Mouse (Mus musculus) myocyte (in vitro differentiated cells): ENCODE measurements at regions not wholly inside any gene's neighbourhood (a gene's known extent, or its start where the extent isn't known, plus 50 kb on each side); places are given as distances from the start of the nearest gene placed in this dataset.

Source experiments
- H3K27me3 ChIP-seq: one replicate; pipeline ENCODE4 v1.6.1; 2011; ENCODE audit not compliant: control insufficient read depth, insufficient read depth, insufficient read length
- H3K36me3 ChIP-seq: one replicate; pipeline ENCODE4 v1.6.1; 2011; ENCODE audit not compliant: control insufficient read depth, insufficient read depth
- H3K4me2 ChIP-seq: one replicate; pipeline ENCODE4 v1.6.1; 2011; ENCODE audit warnings: low read depth, control low read depth
- H3K4me3 ChIP-seq: one replicate; pipeline ENCODE4 v1.5.1; 2011; ENCODE audit warnings: mild to moderate bottlenecking, control low read depth, moderate library complexity
- H3K79me2 ChIP-seq: one replicate; pipeline ENCODE4 v1.6.1; 2011; ENCODE audit not compliant: control insufficient read depth, insufficient read depth
- H3ac ChIP-seq: one replicate; pipeline ENCODE4 v1.6.1; 2011; ENCODE audit not compliant: control insufficient read depth, insufficient read length
- CEBPB ChIP-seq: IDR thresholded peaks from 2 replicates; pipeline ENCODE4 v1.6.1; 2011; ENCODE audit warnings: mild to moderate bottlenecking, moderate library complexity; ENCODE audit not compliant: poor library complexity, insufficient read depth, severe bottlenecking
- E2F4 ChIP-seq: IDR thresholded peaks from one replicate; pipeline ENCODE4 v1.6.1; 2011; ENCODE audit warnings: mild to moderate bottlenecking, control low read depth, moderate library complexity; ENCODE audit not compliant: insufficient read depth
- MAX ChIP-seq: IDR thresholded peaks from one replicate; pipeline ENCODE4 v1.6.1; 2011; ENCODE audit warnings: low read depth, mild to moderate bottlenecking, control low read depth
- MYOD1 ChIP-seq, 3 experiments: IDR thresholded peaks; one replicate each; pipeline ENCODE4 v1.6.1; 2011; ENCODE audit warnings: control low read depth in 2 of 3, low read depth in 2 of 3, mild to moderate bottlenecking in 2 of 3, moderate library complexity in 1 of 3; ENCODE audit not compliant: insufficient read length in 2 of 3, control insufficient read depth in 1 of 3
- MYOG ChIP-seq, 3 experiments: IDR thresholded peaks; one replicate each; pipeline ENCODE4 v1.6.1; 2011; ENCODE audit warnings: control low read depth in 2 of 3, low read depth in 2 of 3, mild to moderate bottlenecking in 2 of 3; ENCODE audit not compliant: insufficient read length in 2 of 3, control insufficient read depth in 1 of 3, insufficient read depth in 1 of 3
- POLR2A ChIP-seq: IDR thresholded peaks from one replicate; pipeline ENCODE4 v1.6.1; 2011; ENCODE audit warnings: low read depth, mild to moderate bottlenecking, control low read depth, moderate library complexity; ENCODE audit not compliant: insufficient read length
- POLR2AphosphoS2 ChIP-seq: IDR thresholded peaks from one replicate; pipeline ENCODE4 v1.6.1; 2011; ENCODE audit warnings: low read depth, control low read depth; ENCODE audit not compliant: insufficient read length
- REST ChIP-seq: IDR thresholded peaks from one replicate; pipeline ENCODE4 v1.6.1; 2011; ENCODE audit warnings: mild to moderate bottlenecking, control low read depth, moderate library complexity; ENCODE audit not compliant: insufficient read depth, insufficient read length
- SRF ChIP-seq: IDR thresholded peaks from one replicate; pipeline ENCODE4 v1.6.1; 2011; ENCODE audit warnings: low read depth; ENCODE audit not compliant: control insufficient read depth, insufficient read length
- TCF12 ChIP-seq: IDR thresholded peaks from one replicate; pipeline ENCODE4 v1.6.1; 2011; ENCODE audit warnings: mild to moderate bottlenecking, control low read depth; ENCODE audit not compliant: poor library complexity, insufficient read depth, severe bottlenecking
- TCF3 ChIP-seq: IDR thresholded peaks from one replicate; pipeline ENCODE4 v1.6.1; 2011; ENCODE audit warnings: low read depth, control low read depth; ENCODE audit not compliant: insufficient read length
- USF1 ChIP-seq: IDR thresholded peaks from one replicate; pipeline ENCODE4 v1.6.1; 2011; ENCODE audit warnings: low read depth, mild to moderate bottlenecking, control low read depth, moderate library complexity

DNA sequence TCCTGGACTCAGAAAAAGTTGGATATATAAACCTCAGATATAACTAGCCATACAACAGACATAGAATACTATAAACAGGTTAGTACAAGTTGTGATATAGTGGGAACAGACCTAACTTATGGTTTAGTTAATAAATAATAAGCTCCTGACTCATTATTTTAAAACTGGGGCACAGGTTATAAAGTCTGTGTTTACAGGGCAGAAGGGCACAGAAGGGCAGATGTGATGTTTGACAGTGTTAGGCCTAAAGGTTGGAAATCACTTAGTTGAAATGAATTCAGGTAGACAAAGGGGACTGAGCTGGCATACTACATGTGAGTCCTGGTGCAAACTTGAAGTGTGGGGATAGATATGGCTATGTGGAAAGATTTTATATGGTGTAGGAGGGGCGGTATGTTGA, 128.2 kb upstream of the Manea start:
- no peak for TF ChIP-seq TCF3
- no peak for TF ChIP-seq SRF
- no peak for TF ChIP-seq CEBPB
- no peak overlapping the region for H3K4me2 ChIP-seq
- no peaks in the 10 kb centered on the region for H3K36me3 ChIP-seq
- no peaks in the 10 kb centered on the region for H3K79me2 ChIP-seq
- H3ac ChIP-seq, result no peak overlapping the region
- H3K4me3 ChIP-seq, result no peak overlapping the region
- no peaks in the 10 kb centered on the region for H3K27me3 ChIP-seq

DNA sequence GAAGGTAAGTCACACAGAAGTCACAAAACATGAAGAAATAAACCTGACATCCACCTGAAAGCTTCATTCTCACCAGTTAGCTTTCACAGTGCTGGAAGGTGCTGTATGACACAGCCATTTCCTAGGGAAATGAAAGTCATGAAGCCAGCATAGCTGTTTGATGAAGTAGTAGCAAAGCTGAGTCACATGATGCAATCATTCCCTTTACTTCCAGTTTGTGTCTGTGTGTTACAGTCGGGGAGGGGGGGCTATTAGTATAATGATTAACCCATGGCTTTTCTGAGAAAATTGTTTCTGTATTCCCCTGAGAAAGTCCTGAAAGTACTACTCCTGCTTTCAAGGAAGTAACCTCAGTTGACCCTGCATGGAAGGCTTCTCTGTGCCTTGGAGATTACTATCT, 94.8 kb upstream of the Manea start:
- no peak for TF ChIP-seq TCF12
- no peak for TF ChIP-seq POLR2AphosphoS2
- no peak for TF ChIP-seq SRF
- TF ChIP-seq USF1, result no peak
- no peak for TF ChIP-seq MYOD1 (IDR thresholded peaks at IDR 0.05; ENCODE audit: control insufficient read depth in 1 of 3, insufficient read length in 2 of 3, low read depth in 2 of 3)
- TF ChIP-seq E2F4, result no peak
- TF ChIP-seq POLR2A, result no peak
- no peak for TF ChIP-seq CEBPB
- TF ChIP-seq TCF3, result no peak
- TF ChIP-seq MYOG (IDR thresholded peaks at IDR 0.05; ENCODE audit: control insufficient read depth in 1 of 3, insufficient read depth in 1 of 3, insufficient read length in 2 of 3, low read depth in 2 of 3), result no peak
- no peak for TF ChIP-seq REST
- no peaks in the 10 kb centered on the region for H3K27me3 ChIP-seq
- no peak overlapping the region for H3K4me2 ChIP-seq
- no peaks in the 10 kb centered on the region for H3K36me3 ChIP-seq
- H3ac ChIP-seq, result no peak overlapping the region
- no peaks in the 10 kb centered on the region for H3K79me2 ChIP-seq
- no peak overlapping the region for H3K4me3 ChIP-seq

DNA sequence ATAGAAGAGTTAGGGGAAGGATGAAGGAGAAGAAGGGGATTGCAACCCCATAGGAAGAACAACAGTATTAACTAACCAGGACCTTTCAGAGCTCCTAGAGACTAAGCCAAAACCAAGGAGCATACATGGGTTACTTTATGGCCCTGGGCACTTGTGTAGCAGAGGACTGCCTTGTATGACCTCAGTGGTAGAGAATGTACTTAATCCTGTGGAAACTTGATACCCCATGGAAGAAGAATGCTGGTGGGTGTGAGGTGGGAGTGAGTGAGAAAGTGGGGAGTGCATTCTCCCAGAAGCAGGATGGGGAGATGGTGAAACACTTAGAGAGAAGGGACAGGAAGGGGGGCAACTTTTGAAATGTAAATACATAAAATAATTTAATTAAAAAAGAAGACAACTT, 75.4 kb upstream of the Manea start:
- no peaks in the 10 kb centered on the region for H3K79me2 ChIP-seq
- H3K4me3 ChIP-seq, result no peak overlapping the region
- no peak overlapping the region for H3K4me2 ChIP-seq
- no peak overlapping the region for H3ac ChIP-seq
- no peak for TF ChIP-seq E2F4
- no peak for TF ChIP-seq USF1
- TF ChIP-seq TCF3, result no peak
- no peak for TF ChIP-seq TCF12
- TF ChIP-seq POLR2AphosphoS2, result no peak
- TF ChIP-seq MYOD1 (IDR thresholded peaks at IDR 0.05; ENCODE audit: control insufficient read depth in 1 of 3, insufficient read length in 2 of 3, low read depth in 2 of 3), result no peak
- no peaks in the 10 kb centered on the region for H3K27me3 ChIP-seq
- H3K36me3 ChIP-seq, result no peaks in the 10 kb centered on the region

DNA sequence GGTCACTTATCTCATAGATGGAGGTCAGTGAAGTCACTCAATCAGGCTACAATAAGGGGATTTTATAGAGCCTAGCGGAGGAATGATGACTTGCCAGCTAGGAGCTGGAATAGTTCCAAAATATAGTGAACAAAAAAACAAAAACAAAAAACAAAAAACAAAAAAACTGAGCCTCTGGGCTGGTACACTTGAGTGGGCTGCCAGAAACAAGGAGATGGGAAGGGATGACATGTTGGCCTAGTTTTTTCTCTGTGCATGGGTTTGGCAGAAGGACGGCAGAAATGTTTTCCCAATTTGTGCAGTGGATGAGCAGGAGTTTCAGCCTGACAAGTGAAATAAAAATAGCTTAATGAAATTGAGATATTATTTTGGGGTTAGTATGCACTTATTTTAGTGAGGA, 57.6 kb upstream of the Manea start:
- TF ChIP-seq POLR2A, result no peak
- TF ChIP-seq CEBPB, result no peak
- no peak for TF ChIP-seq SRF
- no peak for TF ChIP-seq MAX
- no peak for TF ChIP-seq POLR2AphosphoS2
- TF ChIP-seq REST, result no peak
- TF ChIP-seq TCF12, result no peak
- no peak for TF ChIP-seq TCF3
- no peak for TF ChIP-seq USF1
- TF ChIP-seq MYOG (IDR thresholded peaks at IDR 0.05; ENCODE audit: control insufficient read depth in 1 of 3, insufficient read depth in 1 of 3, insufficient read length in 2 of 3, low read depth in 2 of 3), result no peak
- no peak for TF ChIP-seq MYOD1 (IDR thresholded peaks at IDR 0.05; ENCODE audit: control insufficient read depth in 1 of 3, insufficient read length in 2 of 3, low read depth in 2 of 3)
- H3K4me3 ChIP-seq, result no peak overlapping the region
- H3K4me2 ChIP-seq, result no peak overlapping the region
- no peak overlapping the region for H3ac ChIP-seq
- no peaks in the 10 kb centered on the region for H3K36me3 ChIP-seq
- no peaks in the 10 kb centered on the region for H3K79me2 ChIP-seq
- no peaks in the 10 kb centered on the region for H3K27me3 ChIP-seq

DNA sequence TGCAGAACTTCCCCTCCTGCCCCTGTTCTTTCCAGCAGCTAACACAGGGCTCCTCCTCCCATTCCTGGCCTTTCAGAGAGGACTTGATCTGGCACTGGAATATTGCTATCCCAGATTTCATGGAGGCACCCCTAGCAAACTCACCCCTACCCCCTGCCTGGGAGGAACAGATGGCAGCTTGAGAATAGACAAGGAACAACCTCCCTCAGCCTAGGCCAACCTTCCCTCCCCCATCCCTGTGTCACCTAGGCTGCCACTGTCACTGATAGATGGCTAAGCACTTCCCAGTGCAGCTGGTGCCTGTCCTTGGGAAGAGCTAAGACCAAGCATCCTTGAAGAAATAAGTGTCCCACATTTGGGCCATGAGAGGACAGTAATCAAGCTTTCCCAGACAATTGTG, 55.5 kb upstream of the Manea start:
- H3K4me2 ChIP-seq, result no peak overlapping the region
- no peaks in the 10 kb centered on the region for H3K79me2 ChIP-seq
- no peaks in the 10 kb centered on the region for H3K27me3 ChIP-seq
- no peak overlapping the region for H3K4me3 ChIP-seq
- no peaks in the 10 kb centered on the region for H3K36me3 ChIP-seq
- H3ac ChIP-seq, result no peak overlapping the region
- no peak for TF ChIP-seq REST
- no peak for TF ChIP-seq TCF3
- TF ChIP-seq MYOD1 (IDR thresholded peaks at IDR 0.05; ENCODE audit: control insufficient read depth in 1 of 3, insufficient read length in 2 of 3, low read depth in 2 of 3), result no peak
- no peak for TF ChIP-seq POLR2AphosphoS2
- no peak for TF ChIP-seq CEBPB
- no peak for TF ChIP-seq MAX
- no peak for TF ChIP-seq USF1
- TF ChIP-seq TCF12, result no peak
- TF ChIP-seq E2F4, result no peak
- no peak for TF ChIP-seq POLR2A
- no peak for TF ChIP-seq SRF
- no peak for TF ChIP-seq MYOG (IDR thresholded peaks at IDR 0.05; ENCODE audit: control insufficient read depth in 1 of 3, insufficient read depth in 1 of 3, insufficient read length in 2 of 3, low read depth in 2 of 3)
